In the genomic region with DNA sequence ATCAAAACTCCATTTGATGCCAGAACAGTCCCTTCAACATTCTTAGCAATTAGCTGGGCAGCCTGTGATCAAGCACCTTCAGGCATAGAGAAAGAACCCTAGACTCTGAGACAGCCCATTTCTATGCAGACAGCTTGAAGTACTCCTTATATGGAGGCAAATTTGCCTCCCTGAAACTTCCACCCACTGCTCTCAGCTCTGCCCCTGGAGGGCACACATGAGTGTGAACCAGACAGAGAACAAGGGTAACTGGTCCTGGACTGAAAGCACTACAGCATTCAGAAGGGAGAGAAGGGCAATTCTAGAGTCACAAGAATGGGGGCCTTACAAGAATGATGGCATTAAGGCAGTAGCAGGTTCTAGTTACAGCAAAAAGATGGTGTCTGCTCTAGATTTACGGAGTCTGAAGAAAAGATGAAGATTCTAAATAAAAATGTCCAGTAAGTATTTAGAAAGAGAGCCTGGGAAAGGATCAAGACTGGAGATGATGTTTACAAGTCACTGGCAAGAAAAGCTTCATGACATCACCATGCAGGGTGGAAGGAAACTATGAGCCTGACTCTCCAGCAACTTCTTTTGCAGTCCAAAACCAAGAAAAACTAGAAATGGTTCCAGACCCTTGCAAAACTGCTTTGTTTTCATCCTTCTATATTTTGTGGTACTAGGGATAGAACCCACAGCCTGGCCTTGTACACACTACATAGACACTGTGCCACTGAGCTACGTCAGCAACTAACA, we compare ENCODE assay signal across 13 mouse cellular contexts. TPM values are rescaled to one million over a fixed set of nuclear protein-coding genes. Genes with fewer than 3 reads are reported as not detected.
DNase-seq lines count a peak whose midpoint lies in the region; ATAC-seq and TF ChIP-seq lines count a peak whose summit lies in the region.
"Had no signal": no experiment of that assay in that cellular context is flagged by ENCODE, and none has a peak within 500 bp of the region (broad histone marks: within the 10 kb centered on the region; RNA-seq: fewer than 3 reads in every experiment).

No protein-coding gene starts in this region.

- 0 out of 2 replicates have a peak overlapping the region, but pooled peaks have one; percentile 7 for H3K27ac ChIP-seq in lung, embryonic 15.5 days
- H3K27ac ChIP-seq in small intestine, adult 2 months (ENCODE audit: insufficient read depth, low read depth, low read length) = peak overlapping the region; percentile 24; the same call in 1 of the 2 replicates
- H3K27ac ChIP-seq: hindbrain, postnatal 0 days; midbrain, embryonic 10.5 days had no signal

- ATAC-seq in frontal cortex, adult (ENCODE audit: low TSS enrichment) = peak; percentile 42; the same call in 1 of the 2 replicates
- ATAC-seq in lung, embryonic 15.5 days (ENCODE audit: borderline replicate concordance, extremely low read depth, low FRiP score, low TSS enrichment) = no peak
- ATAC-seq: hindbrain, postnatal 0 days had no signal

- DNase-seq in frontal cortex, postnatal 14 days (ENCODE audit: low spot score in 2 of 2) = no peak
- DNase-seq in spleen, postnatal 36 days (ENCODE audit: low spot score in 2 of 2) = peak; percentile 29 to 42
- no peak for DNase-seq in spleen, postnatal 14 days (ENCODE audit: low spot score in 2 of 2)
- no peak for DNase-seq in adrenal gland, adult 8-10 months
- DNase-seq in adrenal gland, adult (ENCODE audit: inconsistent age in 2 of 2, low spot score in 1 of 2) = no peak
- DNase-seq: adrenal gland, postnatal 14 days; embryo, embryonic 11 days; right cerebral cortex, adult 18-20 months had no signal

- H3K36me3 ChIP-seq in lung, embryonic 15.5 days = no peaks in the 10 kb centered on the region
- H3K36me3 ChIP-seq in small intestine, adult 2 months (ENCODE audit: control insufficient read depth, insufficient read depth, low read length) = peaks cover 3% of the 10 kb centered on the region; the same call in 1 of the 2 replicates

- no peak overlapping the region for H3K4me2 ChIP-seq in lung, embryonic 15.5 days

- H3K27me3 ChIP-seq in lung, embryonic 15.5 days = no peaks in the 10 kb centered on the region
- H3K27me3 ChIP-seq in small intestine, adult 2 months (ENCODE audit: control insufficient read depth, insufficient read depth, low read length) = no peaks in the 10 kb centered on the region

- no peak for TF ChIP-seq CTCF in small intestine, adult 2 months (IDR thresholded peaks at IDR 0.05; ENCODE audit: extremely low read depth, insufficient read length, insufficient replicate concordance, low read depth, low read length)

- no peaks in the 10 kb centered on the region for H3K9me3 ChIP-seq in lung, embryonic 15.5 days
- H3K9me3 ChIP-seq: midbrain, embryonic 10.5 days had no signal

- 90% methylated on average over 2 of the region's 2 CpGs for WGBS in lung, embryonic 15.5 days
- 71% methylated on average over 2 of the region's 2 CpGs for WGBS in small intestine, adult 2 months

- no peak overlapping the region for H3K4me3 ChIP-seq in lung, embryonic 15.5 days
- H3K4me3 ChIP-seq in small intestine, adult 2 months (ENCODE audit: low read depth, low read length) = no peak overlapping the region
- H3K4me3 ChIP-seq: midbrain, embryonic 10.5 days had no signal

- peaks cover 17% of the 10 kb centered on the region; the same call in 1 of the 2 replicates for H3K4me1 ChIP-seq in lung, embryonic 15.5 days
- peaks cover 5% of the 10 kb centered on the region for H3K4me1 ChIP-seq in small intestine, adult 2 months (ENCODE audit: control insufficient read depth, insufficient read depth, insufficient read length, low read length)

- no peak overlapping the region for H3K9ac ChIP-seq in lung, embryonic 15.5 days

- TF ChIP-seq POLR2A in small intestine, adult 2 months (IDR thresholded peaks at IDR 0.05; ENCODE audit: low read depth, low read length) = no peak

RNA-seq across cellular contexts. Expression of gene Cap1, which starts 7.4 kb away (rescaled TPM):
- polyA plus RNA-seq in lung, embryonic 15.5 days (2015; fragmentation: Nextera tagmentation; extraction: Ambion mirVana) = 61.7 and 70.2 TPM in 2 replicates
- 46.5 and 85.8 TPM in 2 replicates for polyA plus RNA-seq in small intestine, adult 2 months (2012; rRNA removed)
- 100 to 1,000 TPM; 134 to 181 (median 168) TPM for total RNA-seq in adrenal gland, adult 8-10 months (2022)

RNA-seq across cellular contexts. Expression of gene Ppt1, which starts 42.5 kb away (rescaled TPM):
- polyA plus RNA-seq in lung, embryonic 15.5 days (2015; fragmentation: Nextera tagmentation; extraction: Ambion mirVana) = 62.1 and 73.1 TPM in 2 replicates
- 6.9 and 10.1 TPM in 2 replicates for polyA plus RNA-seq in small intestine, adult 2 months (2012; rRNA removed)
- total RNA-seq in adrenal gland, adult 8-10 months (2022) = 100 to 1,000 TPM in 2 of 4 experiments, 10 to 100 TPM in 2; 71.3 to 138 (median 106) TPM

Comparison
In these comparisons a context has a peak if more than half of its experiments do, and no peak if none do; other contexts are left out.
1. DNase-seq: peak in spleen, postnatal 36 days (2 of 2); none in frontal cortex, postnatal 14 days (0 of 2), spleen, postnatal 14 days (0 of 2), adrenal gland, adult 8-10 months (single experiment) and adrenal gland, adult (0 of 2).